8 mouse cellular contexts compared by ENCODE assay signal in genomic region chr7:4532005-4532729, GRCm38 (mm10). TPM values are rescaled to one million over a fixed set of nuclear protein-coding genes. Genes with fewer than 3 reads are reported as not detected.
A peak's percentile ranks its signal among the peaks of the same experiment; 100 is the strongest.
DNase-seq lines count a peak whose midpoint lies in the region; ATAC-seq and TF ChIP-seq lines count a peak whose summit lies in the region.

Gene Dnaaf3, minus strand, starts transcription at chr7:4532453.

- no peaks in the 10 kb centered on the region for H3K9me3 ChIP-seq in E14TG2a.4 (ENCODE audit: low read length)
- H3K9me3 ChIP-seq in intestine, postnatal 0 days (ENCODE audit: control insufficient read depth), result no peaks in the 10 kb centered on the region
- H3K9me3 ChIP-seq in liver, postnatal 0 days (ENCODE audit: low read length), result no peaks in the 10 kb centered on the region
- H3K9me3 ChIP-seq in neural tube, embryonic 12.5 days, result no peaks in the 10 kb centered on the region

- H3K4me2 ChIP-seq in intestine, postnatal 0 days (replicated peaks; ENCODE audit: low read depth), result peak within 1 kb of the TSS; percentile 69
- H3K4me2 ChIP-seq in liver, postnatal 0 days (ENCODE audit: low read depth, low read length), result peak within 1 kb of the TSS; percentile 61
- H3K4me2 ChIP-seq in neural tube, embryonic 12.5 days (replicated peaks), result peak within 1 kb of the TSS; percentile 61

- DNase-seq in brain, embryonic 14.5 days (ENCODE audit: low read depth), result peak; percentile 89
- DNase-seq in heart, adult 11 months, result peak; percentile 98
- DNase-seq in liver, postnatal 0 days, result peak; percentile 70
- no peak for DNase-seq in thymus, postnatal 25 days
- no peak for DNase-seq in layer of hippocampus, adult 11-12 months (ENCODE audit: low spot score)

- no peak within 1 kb of the TSS for H3K27ac ChIP-seq in intestine, postnatal 0 days (ENCODE audit: low read depth, low read length)
- H3K27ac ChIP-seq in liver, postnatal 0 days (ENCODE audit: low read depth), result no peak within 1 kb of the TSS
- no peak within 1 kb of the TSS for H3K27ac ChIP-seq in neural tube, embryonic 12.5 days

- 0 out of 2 replicates have a peak within 1 kb of the TSS, but pooled peaks have one; percentile 11 for H3K9ac ChIP-seq in intestine, postnatal 0 days (ENCODE audit: low read depth, low read length)
- no peak within 1 kb of the TSS for H3K9ac ChIP-seq in liver, postnatal 0 days (replicated peaks)
- H3K9ac ChIP-seq in neural tube, embryonic 12.5 days, result no peak within 1 kb of the TSS

- H3K4me3 ChIP-seq in E14TG2a.4 (replicated peaks; ENCODE audit: low read length), result peak within 1 kb of the TSS; percentile 79
- H3K4me3 ChIP-seq in intestine, postnatal 0 days (ENCODE audit: low read depth, low read length), result peak within 1 kb of the TSS; percentile 32
- peak within 1 kb of the TSS; percentile 22; the same call in 1 of the 2 replicates for H3K4me3 ChIP-seq in liver, postnatal 0 days (ENCODE audit: low read depth, low read length)
- H3K4me3 ChIP-seq in neural tube, embryonic 12.5 days, result peak within 1 kb of the TSS; percentile 24

- H3K36me3 ChIP-seq in E14TG2a.4 (ENCODE audit: insufficient read depth, low read length), result no peaks in the 10 kb centered on the region
- no peaks in the 10 kb centered on the region for H3K36me3 ChIP-seq in intestine, postnatal 0 days (ENCODE audit: control insufficient read depth, insufficient read depth)
- no peaks in the 10 kb centered on the region for H3K36me3 ChIP-seq in liver, postnatal 0 days (replicated peaks; ENCODE audit: insufficient read depth, low read length)
- no peaks in the 10 kb centered on the region for H3K36me3 ChIP-seq in neural tube, embryonic 12.5 days

- peak; percentile 84 for ATAC-seq in intestine, postnatal 0 days
- ATAC-seq in liver, postnatal 0 days, result peak; percentile 94
- ATAC-seq in neural tube, embryonic 12.5 days (ENCODE audit: low FRiP score, low read depth), result peak; percentile 64

- H3K4me1 ChIP-seq in E14TG2a.4 (replicated peaks; ENCODE audit: low read depth, low read length), result peaks cover 72% of the 10 kb centered on the region
- H3K4me1 ChIP-seq in intestine, postnatal 0 days (replicated peaks; ENCODE audit: control insufficient read depth, insufficient read depth, low read length), result 0 out of 2 replicates have a peak, but pooled peaks cover 4% of the 10 kb centered on the region
- peaks cover 2% of the 10 kb centered on the region; the same call in 1 of the 2 replicates for H3K4me1 ChIP-seq in liver, postnatal 0 days (ENCODE audit: insufficient read depth)
- peaks cover 5% of the 10 kb centered on the region; the same call in 1 of the 2 replicates for H3K4me1 ChIP-seq in neural tube, embryonic 12.5 days

- TF ChIP-seq CTCF in E14TG2a.4 (conservative IDR thresholded peaks at IDR 0.05; ENCODE audit: low read length), result no peak
- TF ChIP-seq CTCF in brain, embryonic 14.5 days (IDR thresholded peaks at IDR 0.05; ENCODE audit: borderline replicate concordance, extremely low read depth, insufficient read depth, insufficient read length), result no peak
- TF ChIP-seq CTCF in intestine, postnatal 0 days (IDR thresholded peaks at IDR 0.05; ENCODE audit: low read depth), result no peak
- no peak for TF ChIP-seq CTCF in liver, postnatal 0 days (IDR thresholded peaks at IDR 0.05; ENCODE audit: low read depth)

- WGBS in intestine, postnatal 0 days, result 7% methylated on average over 28 of the region's 28 CpGs
- whole genome bisulfite sequencing in liver, postnatal 0 days (ENCODE audit: insufficient replicate concordance), result 9% methylated on average over 28 of the region's 28 CpGs
- 4% methylated on average over 28 of the region's 28 CpGs for WGBS in neural tube, embryonic 12.5 days

- no peak for TF ChIP-seq EP300 in liver, postnatal 0 days (IDR thresholded peaks at IDR 0.05; ENCODE audit: low read depth)

- no peak for TF ChIP-seq POLR2A in brain, embryonic 14.5 days (IDR thresholded peaks at IDR 0.05; ENCODE audit: borderline replicate concordance, extremely low read depth, insufficient read depth, insufficient read length, poor library complexity, severe bottlenecking)

- H3K27me3 ChIP-seq in E14TG2a.4 (ENCODE audit: insufficient read depth, low read length), result no peaks in the 10 kb centered on the region
- no peaks in the 10 kb centered on the region for H3K27me3 ChIP-seq in intestine, postnatal 0 days (replicated peaks; ENCODE audit: control insufficient read depth, insufficient read depth, low read length)
- peaks cover 9% of the 10 kb centered on the region for H3K27me3 ChIP-seq in liver, postnatal 0 days (ENCODE audit: insufficient read depth, low read length)
- peaks cover 17% of the 10 kb centered on the region; the same call in 1 of the 2 replicates for H3K27me3 ChIP-seq in neural tube, embryonic 12.5 days (replicated peaks)

RNA-seq across cellular contexts. Expression of gene Dnaaf3, which starts in this region (rescaled TPM):
- polyA plus RNA-seq in brain, embryonic 14.5 days (2012; rRNA removed), result 5.9 and 6.4 TPM in 2 replicates
- polyA plus RNA-seq in intestine, postnatal 0 days (2015; fragmentation: Nextera tagmentation; extraction: Ambion mirVana), result 0.33 and 0.54 TPM in 2 replicates
- 0.05 and 0.17 TPM in 2 replicates for polyA plus RNA-seq in liver, postnatal 0 days (2015; fragmentation: Nextera tagmentation; extraction: Ambion mirVana)
- polyA plus RNA-seq in neural tube, embryonic 12.5 days (2016; fragmentation: Nextera tagmentation; extraction: Ambion mirVana), result 1.2 and 1.7 TPM in 2 replicates

Comparison
In these comparisons a context has a peak if more than half of its experiments do, and no peak if none do; other contexts are left out.
1. Peak in ATAC-seq, H3K4me3 ChIP-seq, H3K9ac ChIP-seq and H3K4me2 ChIP-seq in intestine, postnatal 0 days; RNA of the gene not detected or under 1 TPM.
2. Peak in DNase-seq, ATAC-seq, H3K4me3 ChIP-seq and H3K4me2 ChIP-seq in liver, postnatal 0 days; RNA of the gene not detected or under 1 TPM.
3. H3K4me3 ChIP-seq: peak in every context shown above with its lines; median percentile 79 in E14TG2a.4; 32 in intestine, postnatal 0 days; 24 in neural tube, embryonic 12.5 days; 22 in liver, postnatal 0 days.
4. DNase-seq: peak in brain, embryonic 14.5 days (single experiment) and heart, adult 11 months (single experiment); none in thymus, postnatal 25 days (single experiment) and layer of hippocampus, adult 11-12 months (single experiment).
5. Peak in every context shown above with its lines, with median percentiles within 50 percentile points of each other: ATAC-seq and H3K4me2 ChIP-seq.